In the genomic region with DNA sequence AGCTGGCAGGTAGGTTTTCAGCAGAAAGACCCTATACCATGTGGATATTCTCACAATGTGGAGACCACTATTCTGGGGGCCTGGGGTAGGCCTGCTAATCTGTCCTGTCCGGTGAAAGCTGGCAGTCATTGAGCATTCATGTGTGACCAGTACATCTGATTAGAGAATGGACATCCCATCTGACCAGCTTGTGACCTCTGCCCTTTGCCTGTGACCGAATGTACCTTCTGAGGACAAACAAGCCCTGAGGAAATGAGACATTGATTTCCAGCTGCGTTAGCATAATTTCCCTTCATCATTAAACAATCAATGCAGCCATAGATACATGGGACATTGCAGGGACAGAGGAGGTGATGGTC, we compare ENCODE assay signal across 25 mouse cellular contexts. TPM values are rescaled to one million over a fixed set of nuclear protein-coding genes. Genes with fewer than 3 reads are reported as not detected.
DNase-seq lines count a peak whose midpoint lies in the region; ATAC-seq and TF ChIP-seq lines count a peak whose summit lies in the region.
"Had no signal": no experiment of that assay in that cellular context is flagged by ENCODE, and none has a peak within 500 bp of the region (broad histone marks: within the 10 kb centered on the region; RNA-seq: fewer than 3 reads in every experiment).

No protein-coding gene starts in this region.

- no peak overlapping the region for H3K4me2 ChIP-seq in hindbrain, embryonic 13.5 days
- no peak overlapping the region for H3K4me2 ChIP-seq in kidney, embryonic 15.5 days
- no peak overlapping the region for H3K4me2 ChIP-seq in midbrain, embryonic 16.5 days (ENCODE audit: low read length)
- H3K4me2 ChIP-seq: heart, embryonic 12.5 days; hindbrain, embryonic 15.5 days; limb, embryonic 13.5 days; neural tube, embryonic 13.5 days had no signal

- no peak for ATAC-seq in hindbrain, embryonic 13.5 days (ENCODE audit: low FRiP score)
- no peak for ATAC-seq in kidney, embryonic 15.5 days (replicated peaks; ENCODE audit: low FRiP score)
- no peak for ATAC-seq in midbrain, embryonic 16.5 days
- ATAC-seq: CD4-positive, CD25-positive, alpha-beta regulatory T cell, adult 4 months; forebrain, embryonic 14.5 days; inflammation-experienced regulatory T-cells, adult 6 months had no signal

- peaks cover 39% of the 10 kb centered on the region for H3K4me1 ChIP-seq in hindbrain, embryonic 10.5 days (replicated peaks)
- H3K4me1 ChIP-seq in hindbrain, embryonic 13.5 days (replicated peaks): peaks cover 16% of the 10 kb centered on the region; the same call in 1 of the 2 replicates
- H3K4me1 ChIP-seq in kidney, embryonic 15.5 days: peaks cover 24% of the 10 kb centered on the region
- H3K4me1 ChIP-seq in midbrain, embryonic 10.5 days: peaks cover 21% of the 10 kb centered on the region
- H3K4me1 ChIP-seq in midbrain, embryonic 16.5 days (ENCODE audit: control insufficient read depth, insufficient read depth, low read length): no peaks in the 10 kb centered on the region
- H3K4me1 ChIP-seq in small intestine, adult 2 months (ENCODE audit: control insufficient read depth, insufficient read depth, insufficient read length, low read length): peaks cover 12% of the 10 kb centered on the region; the same call in 1 of the 2 replicates

- H3K36me3 ChIP-seq in hindbrain, embryonic 10.5 days: no peaks in the 10 kb centered on the region
- no peaks in the 10 kb centered on the region for H3K36me3 ChIP-seq in hindbrain, embryonic 13.5 days
- no peaks in the 10 kb centered on the region for H3K36me3 ChIP-seq in kidney, embryonic 15.5 days
- no peaks in the 10 kb centered on the region for H3K36me3 ChIP-seq in midbrain, embryonic 10.5 days
- H3K36me3 ChIP-seq in midbrain, embryonic 16.5 days (ENCODE audit: control insufficient read depth, insufficient read depth, low read length): no peaks in the 10 kb centered on the region
- no peaks in the 10 kb centered on the region for H3K36me3 ChIP-seq in small intestine, adult 2 months (ENCODE audit: control insufficient read depth, insufficient read depth, low read length)
- H3K36me3 ChIP-seq: heart, embryonic 12.5 days; hindbrain, embryonic 15.5 days; limb, embryonic 13.5 days; neural tube, embryonic 13.5 days had no signal

- WGBS in hindbrain, embryonic 10.5 days: 53% methylated on average over 3 of the region's 3 CpGs
- 69% methylated on average over 3 of the region's 3 CpGs for WGBS in hindbrain, embryonic 13.5 days
- 68% methylated on average over 3 of the region's 3 CpGs for WGBS in kidney, embryonic 15.5 days
- 61% methylated on average over 3 of the region's 3 CpGs for WGBS in midbrain, embryonic 10.5 days
- WGBS in midbrain, embryonic 16.5 days: 62% methylated on average over 3 of the region's 3 CpGs
- WGBS in small intestine, adult 2 months: 55% methylated on average over 3 of the region's 3 CpGs

- no peaks in the 10 kb centered on the region for H3K9me3 ChIP-seq in hindbrain, embryonic 10.5 days
- no peaks in the 10 kb centered on the region for H3K9me3 ChIP-seq in hindbrain, embryonic 13.5 days
- no peaks in the 10 kb centered on the region for H3K9me3 ChIP-seq in kidney, embryonic 15.5 days (replicated peaks)
- H3K9me3 ChIP-seq in midbrain, embryonic 10.5 days (replicated peaks): no peaks in the 10 kb centered on the region
- no peaks in the 10 kb centered on the region for H3K9me3 ChIP-seq in midbrain, embryonic 16.5 days (replicated peaks; ENCODE audit: control insufficient read depth, low read length, poor library complexity, severe bottlenecking)
- H3K9me3 ChIP-seq: heart, embryonic 12.5 days; hindbrain, embryonic 15.5 days; limb, embryonic 13.5 days; neural tube, embryonic 13.5 days had no signal

- no peak for DNase-seq in hindbrain, embryonic 10.5 days (ENCODE audit: low spot score)
- DNase-seq in kidney, postnatal 25 days: peak; percentile 51 to 79
- no peak for DNase-seq in midbrain, embryonic 10.5 days (ENCODE audit: low spot score)
- DNase-seq: adrenal gland, postnatal 36 days; cerebellum, adult 18-20 months; cerebellum, postnatal 14 days; heart, adult 2 months; heart, postnatal 4 days; kidney, postnatal 4 days; lung, adult 2 months; lung, postnatal 14 days; right cerebral cortex, postnatal 4 days; thymus, adult 2 months; thymus, postnatal 36 days had no signal

- no peak overlapping the region for H3K4me3 ChIP-seq in hindbrain, embryonic 10.5 days
- H3K4me3 ChIP-seq in hindbrain, embryonic 13.5 days: no peak overlapping the region
- no peak overlapping the region for H3K4me3 ChIP-seq in kidney, embryonic 15.5 days (replicated peaks)
- no peak overlapping the region for H3K4me3 ChIP-seq in midbrain, embryonic 10.5 days
- no peak overlapping the region for H3K4me3 ChIP-seq in midbrain, embryonic 16.5 days (ENCODE audit: low read depth, low read length)
- H3K4me3 ChIP-seq in small intestine, adult 2 months (ENCODE audit: low read depth, low read length): no peak overlapping the region
- H3K4me3 ChIP-seq: heart, adult 2 months; heart, embryonic 12.5 days; hindbrain, embryonic 15.5 days; limb, embryonic 13.5 days; neural tube, embryonic 13.5 days had no signal

- no peaks in the 10 kb centered on the region for H3K27me3 ChIP-seq in hindbrain, embryonic 10.5 days (ENCODE audit: insufficient read depth, poor library complexity, severe bottlenecking)
- no peaks in the 10 kb centered on the region for H3K27me3 ChIP-seq in hindbrain, embryonic 13.5 days
- H3K27me3 ChIP-seq in kidney, embryonic 15.5 days: no peaks in the 10 kb centered on the region
- no peaks in the 10 kb centered on the region for H3K27me3 ChIP-seq in midbrain, embryonic 10.5 days (ENCODE audit: low read depth, poor library complexity, severe bottlenecking)
- H3K27me3 ChIP-seq in midbrain, embryonic 16.5 days (ENCODE audit: control insufficient read depth, insufficient read depth, low read depth, low read length): no peaks in the 10 kb centered on the region
- H3K27me3 ChIP-seq in small intestine, adult 2 months (ENCODE audit: control insufficient read depth, insufficient read depth, low read length): no peaks in the 10 kb centered on the region
- H3K27me3 ChIP-seq: heart, embryonic 12.5 days; hindbrain, embryonic 15.5 days; limb, embryonic 13.5 days; neural tube, embryonic 13.5 days had no signal

- 0 out of 2 replicates have a peak overlapping the region, but pooled peaks have one; percentile 46 for H3K27ac ChIP-seq in hindbrain, embryonic 10.5 days
- no peak overlapping the region for H3K27ac ChIP-seq in hindbrain, embryonic 13.5 days
- H3K27ac ChIP-seq in kidney, embryonic 15.5 days: no peak overlapping the region
- H3K27ac ChIP-seq in midbrain, embryonic 10.5 days (replicated peaks): 0 out of 2 replicates have a peak overlapping the region, but pooled peaks have one; percentile 42
- H3K27ac ChIP-seq in midbrain, embryonic 16.5 days (ENCODE audit: low read length): no peak overlapping the region
- H3K27ac ChIP-seq in small intestine, adult 2 months (ENCODE audit: insufficient read depth, low read depth, low read length): peak overlapping the region; percentile 38; the same call in 1 of the 2 replicates
- H3K27ac ChIP-seq: heart, adult 2 months; hindbrain, embryonic 15.5 days; limb, embryonic 13.5 days; neural tube, embryonic 13.5 days had no signal

- H3K9ac ChIP-seq in hindbrain, embryonic 13.5 days: no peak overlapping the region
- no peak overlapping the region for H3K9ac ChIP-seq in kidney, embryonic 15.5 days
- H3K9ac ChIP-seq in midbrain, embryonic 16.5 days (ENCODE audit: low read depth, low read length): no peak overlapping the region
- H3K9ac ChIP-seq: heart, embryonic 12.5 days; hindbrain, embryonic 15.5 days; limb, embryonic 13.5 days; neural tube, embryonic 13.5 days had no signal

- no peak for TF ChIP-seq CTCF in small intestine, adult 2 months (IDR thresholded peaks at IDR 0.05; ENCODE audit: extremely low read depth, insufficient read length, insufficient replicate concordance, low read depth, low read length)

- no peak for TF ChIP-seq POLR2A in small intestine, adult 2 months (IDR thresholded peaks at IDR 0.05; ENCODE audit: low read depth, low read length)

RNA-seq across cellular contexts. Expression of gene Aldh1l1, which starts 10.4 kb away (rescaled TPM):
- polyA plus RNA-seq in hindbrain, embryonic 10.5 days (2016; fragmentation: Nextera tagmentation; extraction: Ambion mirVana): 1.7 and 2.9 TPM in 2 replicates
- polyA plus RNA-seq in hindbrain, embryonic 13.5 days (2015; fragmentation: Nextera tagmentation; extraction: Ambion mirVana): 44.8 and 45.3 TPM in 2 replicates
- polyA plus RNA-seq in kidney, embryonic 15.5 days (2015; fragmentation: Nextera tagmentation; extraction: Ambion mirVana): 11.2 and 13.8 TPM in 2 replicates
- polyA plus RNA-seq in midbrain, embryonic 10.5 days (2016; fragmentation: Nextera tagmentation; extraction: Ambion mirVana): 2.7 and 3.7 TPM in 2 replicates
- 46.5 and 72.2 TPM in 2 replicates for polyA plus RNA-seq in midbrain, embryonic 16.5 days (2015; fragmentation: Nextera tagmentation; extraction: Ambion mirVana)
- 20.5 and 53.6 TPM in 2 replicates for polyA plus RNA-seq in small intestine, adult 2 months (2012; rRNA removed)

RNA-seq across cellular contexts. Expression of gene Klf15, which starts 13.5 kb away (rescaled TPM):
- 4.1 and 4.9 TPM in 2 replicates for polyA plus RNA-seq in hindbrain, embryonic 10.5 days (2016; fragmentation: Nextera tagmentation; extraction: Ambion mirVana)
- 10.2 and 10.5 TPM in 2 replicates for polyA plus RNA-seq in hindbrain, embryonic 13.5 days (2015; fragmentation: Nextera tagmentation; extraction: Ambion mirVana)
- 11.7 and 12.6 TPM in 2 replicates for polyA plus RNA-seq in kidney, embryonic 15.5 days (2015; fragmentation: Nextera tagmentation; extraction: Ambion mirVana)
- polyA plus RNA-seq in midbrain, embryonic 10.5 days (2016; fragmentation: Nextera tagmentation; extraction: Ambion mirVana): 4.2 and 4.9 TPM in 2 replicates
- 12.6 and 17.5 TPM in 2 replicates for polyA plus RNA-seq in midbrain, embryonic 16.5 days (2015; fragmentation: Nextera tagmentation; extraction: Ambion mirVana)
- 15.0 and 15.1 TPM in 2 replicates for polyA plus RNA-seq in small intestine, adult 2 months (2012; rRNA removed)
- polyA plus RNA-seq: CD4-positive, CD25-positive, alpha-beta regulatory T cell, adult 4 months; inflammation-experienced regulatory T-cells, adult 6 months had no signal

RNA-seq across cellular contexts. Expression of gene Cfap100, which starts 47.2 kb away (rescaled TPM):
- 1.2 and 2.0 TPM in 2 replicates for polyA plus RNA-seq in hindbrain, embryonic 10.5 days (2016; fragmentation: Nextera tagmentation; extraction: Ambion mirVana)
- 6.7 and 6.9 TPM in 2 replicates for polyA plus RNA-seq in hindbrain, embryonic 13.5 days (2015; fragmentation: Nextera tagmentation; extraction: Ambion mirVana)
- polyA plus RNA-seq in kidney, embryonic 15.5 days (2015; fragmentation: Nextera tagmentation; extraction: Ambion mirVana): 0.30 and 0.58 TPM in 2 replicates
- polyA plus RNA-seq in midbrain, embryonic 10.5 days (2016; fragmentation: Nextera tagmentation; extraction: Ambion mirVana): 1.9 TPM in 2 replicates
- 8.4 TPM in 2 replicates for polyA plus RNA-seq in midbrain, embryonic 16.5 days (2015; fragmentation: Nextera tagmentation; extraction: Ambion mirVana)
- not detected in 2 replicates for polyA plus RNA-seq in small intestine, adult 2 months (2012; rRNA removed)
- polyA plus RNA-seq: CD4-positive, CD25-positive, alpha-beta regulatory T cell, adult 4 months had no signal

Comparison
In these comparisons a context has a peak if more than half of its experiments do, and no peak if none do; other contexts are left out.
1. H3K27ac ChIP-seq: peak in hindbrain, embryonic 10.5 days (single experiment), midbrain, embryonic 10.5 days (single experiment) and small intestine, adult 2 months (single experiment); none in hindbrain, embryonic 13.5 days (single experiment), kidney, embryonic 15.5 days (single experiment) and midbrain, embryonic 16.5 days (single experiment).
2. DNase-seq: peak in kidney, postnatal 25 days (2 of 2); none in hindbrain, embryonic 10.5 days (single experiment) and midbrain, embryonic 10.5 days (single experiment).